Mouse (Mus musculus): ENCODE results near the gene Shh. TPM values are rescaled to one million over a fixed set of nuclear protein-coding genes. Genes with fewer than 3 reads are reported as not detected.

Gene Shh
- polyA plus RNA-seq, 1 experiment from 2014 or later: 0.23 TPM

DNA sequence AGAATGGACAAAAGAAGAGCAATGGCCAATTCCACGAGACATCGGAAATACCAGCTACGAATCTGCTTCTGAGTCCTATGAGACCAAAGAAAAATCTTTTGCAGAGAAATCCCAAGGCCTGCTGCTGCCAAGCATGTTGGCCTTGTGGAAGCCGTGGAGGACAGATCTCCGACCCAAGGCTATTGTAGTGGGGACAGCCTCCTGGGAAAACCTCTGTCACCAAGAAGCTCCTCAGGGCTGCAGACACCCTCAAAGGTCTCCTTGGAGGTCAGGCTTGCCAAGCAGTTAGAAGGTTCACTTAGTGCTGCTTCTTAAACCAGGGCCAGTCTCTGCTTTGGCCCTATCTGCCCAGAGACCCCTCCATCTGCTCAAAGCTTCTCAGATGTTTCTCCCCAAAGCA, 11.3 kb downstream of the Shh start:
- no peaks in the 10 kb centered on the region for H3K36me3 ChIP-seq (ENCODE audit: control insufficient read depth, insufficient read depth)
- no peak overlapping the region for H3K4me3 ChIP-seq (ENCODE audit: low read depth, low read length)
- no peak overlapping the region for H3K27ac ChIP-seq (ENCODE audit: low read depth, low read length)
- peaks cover 5% of the 10 kb centered on the region; the same call in 1 of the 2 replicates for H3K4me1 ChIP-seq (replicated peaks; ENCODE audit: control insufficient read depth, insufficient read depth, low read length)
- TF ChIP-seq CTCF (IDR thresholded peaks at IDR 0.05; ENCODE audit: low read depth): no peak
- H3K9ac ChIP-seq (ENCODE audit: low read depth, low read length): no peak overlapping the region
- peaks cover 39% of the 10 kb centered on the region for H3K27me3 ChIP-seq (replicated peaks; ENCODE audit: control insufficient read depth, insufficient read depth, low read length)
- no peaks in the 10 kb centered on the region for H3K9me3 ChIP-seq (ENCODE audit: control insufficient read depth)
- 85% methylated on average over 5 of the region's 5 CpGs for WGBS
- no peak for ATAC-seq
- H3K4me2 ChIP-seq (replicated peaks; ENCODE audit: low read depth): no peak overlapping the region

DNA sequence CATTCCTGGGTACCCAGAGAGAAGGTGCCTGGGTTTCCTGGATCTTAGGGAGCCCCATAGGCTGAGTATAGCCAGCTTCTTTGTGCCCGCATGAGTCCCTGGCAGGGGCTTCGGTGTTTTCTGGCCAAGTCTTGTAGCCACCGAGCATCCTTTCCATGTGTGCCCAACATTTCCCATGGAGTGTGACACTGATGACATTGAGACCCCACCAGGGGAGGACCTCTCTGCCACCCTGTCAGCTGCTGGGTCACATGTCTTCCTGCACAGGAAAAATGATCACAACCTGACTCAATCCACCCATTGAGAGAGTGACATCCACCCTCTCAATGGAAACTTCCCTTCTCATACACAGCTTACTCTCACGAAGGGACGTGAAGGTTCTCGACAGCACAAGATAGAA, 12.5 kb downstream of the Shh start:
- Histone ChIP-seq H3K4me1 (replicated peaks; ENCODE audit: control insufficient read depth, insufficient read depth, low read length) (peaks cover 5% of the 10 kb centered on the region; the same call in 1 of the 2 replicates), H3K9me3 (ENCODE audit: control insufficient read depth) (no peaks in the 10 kb centered on the region), H3K27ac (ENCODE audit: low read depth, low read length) (no peak overlapping the region), H3K9ac (ENCODE audit: low read depth, low read length) (no peak overlapping the region), H3K27me3 (replicated peaks; ENCODE audit: control insufficient read depth, insufficient read depth, low read length) (peaks cover 28% of the 10 kb centered on the region), H3K4me2 (replicated peaks; ENCODE audit: low read depth) (no peak overlapping the region), H3K4me3 (ENCODE audit: low read depth, low read length) (no peak overlapping the region), H3K36me3 (ENCODE audit: control insufficient read depth, insufficient read depth) (no peaks in the 10 kb centered on the region)
- TF ChIP-seq CTCF (IDR thresholded peaks at IDR 0.05; ENCODE audit: low read depth): no peak
- ATAC-seq: no peak
- WGBS: 87% methylated on average over 6 of the region's 6 CpGs

DNA sequence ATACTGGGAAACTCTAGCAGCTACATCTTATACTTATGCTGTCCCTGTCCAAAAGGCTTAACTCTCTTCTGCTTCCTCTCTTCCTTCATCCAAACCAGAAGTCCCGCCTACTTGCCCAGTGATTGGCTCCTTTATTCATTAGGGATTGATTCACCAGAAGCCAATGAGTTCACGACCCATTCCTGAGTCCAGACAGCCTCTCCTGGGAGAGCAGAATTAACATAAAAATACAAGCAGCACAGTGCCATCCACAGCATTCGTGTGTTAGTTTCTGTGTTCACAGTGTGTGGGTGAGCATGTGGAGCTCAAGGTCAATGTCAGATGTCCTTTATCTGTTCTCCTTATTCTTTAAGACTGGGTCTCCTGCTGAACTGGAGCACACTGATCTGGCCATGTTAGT, 13.5 kb downstream of the Shh start:
- WGBS: 51% methylated on average over 3 of the region's 3 CpGs

DNA sequence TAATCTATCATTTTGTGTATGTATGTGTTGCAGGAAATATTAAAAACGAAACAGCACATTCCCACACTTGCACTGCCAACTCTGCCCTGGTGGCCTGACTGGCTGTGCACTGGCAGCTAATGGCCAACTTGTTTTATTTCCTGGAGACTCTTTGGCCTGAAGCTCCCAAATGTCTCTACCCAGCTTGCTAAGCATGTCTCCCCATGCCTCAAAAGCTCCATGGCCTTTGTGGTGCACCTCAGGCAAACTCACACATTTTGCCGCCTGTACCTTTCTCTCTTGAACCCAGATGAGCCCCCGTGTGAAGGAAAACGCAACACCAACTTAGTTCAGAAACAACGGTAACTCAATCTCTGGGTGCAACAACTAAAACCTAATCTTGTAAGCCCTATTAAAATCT, 14.0 kb downstream of the Shh start:
- no peaks in the 10 kb centered on the region for H3K36me3 ChIP-seq (ENCODE audit: control insufficient read depth, insufficient read depth)
- H3K27ac ChIP-seq (ENCODE audit: low read depth, low read length): no peak overlapping the region
- peaks cover 13% of the 10 kb centered on the region for H3K27me3 ChIP-seq (replicated peaks; ENCODE audit: control insufficient read depth, insufficient read depth, low read length)
- H3K9me3 ChIP-seq (ENCODE audit: control insufficient read depth): no peaks in the 10 kb centered on the region
- 86% methylated on average over 5 of the region's 5 CpGs for WGBS
- no peak overlapping the region for H3K4me2 ChIP-seq (replicated peaks; ENCODE audit: low read depth)
- no peak overlapping the region for H3K9ac ChIP-seq (ENCODE audit: low read depth, low read length)
- no peak for TF ChIP-seq CTCF (IDR thresholded peaks at IDR 0.05; ENCODE audit: low read depth)
- H3K4me3 ChIP-seq (ENCODE audit: low read depth, low read length): no peak overlapping the region
- H3K4me1 ChIP-seq (replicated peaks; ENCODE audit: control insufficient read depth, insufficient read depth, low read length): peaks cover 4% of the 10 kb centered on the region; the same call in 1 of the 2 replicates
- ATAC-seq: no peak

More for the DNA sequence above, 13.5 kb downstream of the Shh start:
- Histone ChIP-seq H3K4me1 (replicated peaks; ENCODE audit: control insufficient read depth, insufficient read depth, low read length) (peaks cover 5% of the 10 kb centered on the region; the same call in 1 of the 2 replicates), H3K9me3 (ENCODE audit: control insufficient read depth) (no peaks in the 10 kb centered on the region), H3K27ac (ENCODE audit: low read depth, low read length) (no peak overlapping the region), H3K4me3 (ENCODE audit: low read depth, low read length) (no peak overlapping the region), H3K4me2 (replicated peaks; ENCODE audit: low read depth) (no peak overlapping the region), H3K27me3 (replicated peaks; ENCODE audit: control insufficient read depth, insufficient read depth, low read length) (peaks cover 17% of the 10 kb centered on the region), H3K9ac (ENCODE audit: low read depth, low read length) (no peak overlapping the region), H3K36me3 (ENCODE audit: control insufficient read depth, insufficient read depth) (no peaks in the 10 kb centered on the region)
- ATAC-seq: no peak
- no peak for TF ChIP-seq CTCF (IDR thresholded peaks at IDR 0.05; ENCODE audit: low read depth)

DNA sequence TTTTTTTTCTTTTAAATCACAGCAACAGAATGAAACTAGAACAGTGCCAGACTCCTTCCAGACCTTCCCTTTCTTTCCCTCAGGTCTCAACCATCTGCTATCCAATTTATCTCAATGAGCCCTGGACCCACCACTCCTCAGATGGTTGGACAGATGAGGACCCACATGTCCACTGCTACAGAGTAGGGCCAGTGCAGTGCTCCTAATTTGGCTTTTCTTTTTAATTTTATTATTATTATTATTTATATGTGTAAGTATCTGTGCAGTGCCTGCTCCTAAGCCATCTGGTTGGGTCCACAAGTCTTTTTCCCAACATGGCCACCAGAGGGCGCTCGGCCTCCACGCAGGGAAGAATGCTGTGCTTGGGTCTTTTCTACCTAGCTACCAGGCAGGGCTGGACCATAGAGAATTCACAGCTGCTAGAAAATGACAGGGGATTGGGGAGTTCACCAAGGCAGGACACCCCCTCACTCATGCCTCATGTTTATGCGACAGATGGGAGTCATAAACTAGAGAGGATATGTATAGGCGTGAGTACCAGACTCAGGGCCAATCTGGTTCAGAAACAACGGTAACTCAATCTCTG, 15.9 kb downstream of the Shh start:
- H3K9ac ChIP-seq (ENCODE audit: low read depth, low read length): no peak overlapping the region
- H3K4me1 ChIP-seq (replicated peaks; ENCODE audit: control insufficient read depth, insufficient read depth, low read length): no peaks in the 10 kb centered on the region
- H3K4me3 ChIP-seq (ENCODE audit: low read depth, low read length): no peak overlapping the region
- 31% methylated on average over 6 of the region's 6 CpGs for WGBS
- H3K36me3 ChIP-seq (ENCODE audit: control insufficient read depth, insufficient read depth): no peaks in the 10 kb centered on the region
- H3K9me3 ChIP-seq (ENCODE audit: control insufficient read depth): no peaks in the 10 kb centered on the region
- H3K27me3 ChIP-seq (replicated peaks; ENCODE audit: control insufficient read depth, insufficient read depth, low read length): peaks cover 4% of the 10 kb centered on the region; the same call in 1 of the 2 replicates
- no peak overlapping the region for H3K4me2 ChIP-seq (replicated peaks; ENCODE audit: low read depth)
- TF ChIP-seq CTCF (IDR thresholded peaks at IDR 0.05; ENCODE audit: low read depth): peak; percentile 98
- peak; percentile 22; the same call in 1 of the 2 replicates for ATAC-seq
- no peak overlapping the region for H3K27ac ChIP-seq (ENCODE audit: low read depth, low read length)

DNA sequence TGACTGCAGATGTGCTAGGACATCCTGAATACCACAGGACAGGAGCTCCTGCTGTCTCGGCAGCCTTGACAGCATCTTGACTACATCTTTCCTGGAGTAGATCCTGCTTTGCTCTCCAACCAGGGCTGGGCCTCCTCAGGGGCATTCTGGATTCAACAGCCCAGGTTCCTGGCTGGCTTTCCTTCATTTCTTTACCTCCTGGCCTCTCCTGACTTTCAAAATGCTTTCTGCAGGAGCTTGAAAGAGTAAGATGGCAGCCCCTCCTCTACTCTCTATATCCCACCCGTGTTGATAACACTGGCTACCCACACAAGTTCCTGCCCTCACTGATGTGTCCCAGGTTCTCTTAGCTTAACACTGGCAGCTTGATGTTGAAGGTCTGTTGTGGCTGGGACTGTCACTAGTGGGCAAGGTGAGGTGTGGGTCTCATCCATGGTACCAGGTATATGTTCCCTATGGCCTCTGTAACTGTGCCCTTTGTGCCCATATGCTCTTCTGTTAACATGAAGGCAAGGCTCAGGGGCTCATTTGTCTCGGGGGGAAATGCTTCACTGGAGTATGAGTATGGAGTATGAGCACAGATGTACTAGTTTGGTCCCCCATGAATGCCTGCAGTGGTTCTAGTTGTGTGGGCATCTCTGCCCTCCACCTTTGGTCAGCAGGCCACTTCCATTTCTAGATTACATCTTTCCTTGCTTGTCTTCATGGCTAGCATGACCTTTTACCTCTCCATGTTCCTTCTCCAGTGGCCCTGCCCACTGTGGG, 16.7 kb downstream of the Shh start:
- Histone ChIP-seq H3K4me1 (replicated peaks; ENCODE audit: control insufficient read depth, insufficient read depth, low read length) (no peaks in the 10 kb centered on the region), H3K4me3 (ENCODE audit: low read depth, low read length) (no peak overlapping the region), H3K4me2 (replicated peaks; ENCODE audit: low read depth) (no peak overlapping the region), H3K36me3 (ENCODE audit: control insufficient read depth, insufficient read depth) (no peaks in the 10 kb centered on the region), H3K9ac (ENCODE audit: low read depth, low read length) (no peak overlapping the region), H3K9me3 (ENCODE audit: control insufficient read depth) (no peaks in the 10 kb centered on the region), H3K27me3 (replicated peaks; ENCODE audit: control insufficient read depth, insufficient read depth, low read length) (no peaks in the 10 kb centered on the region), H3K27ac (ENCODE audit: low read depth, low read length) (no peak overlapping the region)
- no peak for TF ChIP-seq CTCF (IDR thresholded peaks at IDR 0.05; ENCODE audit: low read depth)
- WGBS: 65% methylated on average over 3 of the region's 3 CpGs
- no peak for ATAC-seq
